Mouse (Mus musculus) thymus, adult 2 months (tissue): ENCODE measurements around the gene Dpy19l3. TPM values are rescaled to one million over a fixed set of nuclear protein-coding genes. Genes with fewer than 3 reads are reported as not detected.

ENCODE experiments used
- DNase-seq: peaks from one replicate; pipeline ENCODE4 v3.0.0; 2021
- H3K27ac ChIP-seq: fragments of 200-500 bp; 2 replicates; pipeline ENCODE4 v1.5.1; 2012; ENCODE audit warnings: low read length, control low read depth; ENCODE audit not compliant: control insufficient read depth, insufficient read depth
- H3K27me3 ChIP-seq: fragments of 200-500 bp; 2 replicates; pipeline ENCODE4 v1.6.1; 2012; ENCODE audit warnings: mild to moderate bottlenecking, low read length, moderate library complexity, mixed read lengths; ENCODE audit not compliant: control insufficient read depth, insufficient read depth
- H3K36me3 ChIP-seq: fragments of 200-500 bp; 2 replicates; pipeline ENCODE4 v1.6.1; 2012; ENCODE audit warnings: mild to moderate bottlenecking, low read length, moderate library complexity; ENCODE audit not compliant: control insufficient read depth, insufficient read depth
- H3K4me1 ChIP-seq: fragments of 200-500 bp; replicated peaks from 2 replicates; pipeline ENCODE4 v1.6.1; 2012; ENCODE audit warnings: low read length; ENCODE audit not compliant: control insufficient read depth, insufficient read depth
- H3K4me3 ChIP-seq: fragments of 200-500 bp; 2 replicates; pipeline ENCODE4 v1.5.1; 2012; ENCODE audit warnings: mild to moderate bottlenecking, low read length, control low read depth, moderate library complexity; ENCODE audit not compliant: control insufficient read depth, insufficient read depth
- CTCF ChIP-seq: fragments of 200-500 bp; IDR thresholded peaks from 2 replicates; pipeline ENCODE4 v1.5.1; 2012; ENCODE audit warnings: mild to moderate bottlenecking, control low read depth, low read length, moderate library complexity, borderline replicate concordance; ENCODE audit not compliant: control insufficient read depth, poor library complexity, insufficient read depth; ENCODE audit errors: extremely low read depth
- POLR2A ChIP-seq: fragments of 200-500 bp; IDR thresholded peaks from 2 replicates; pipeline ENCODE4 v1.6.1; 2012; ENCODE audit warnings: mild to moderate bottlenecking, low read length, control low read depth, moderate library complexity; ENCODE audit not compliant: control insufficient read depth, poor library complexity, insufficient read depth; ENCODE audit errors: extremely low read depth
- WGBS: fragments of 180-500 bp; shearing (Covaris S2); methylation state at CpG from one replicate; pipeline ENCODE4 v1.1.7; 2018; 5-methylcytosine and 5-hydroxymethylcytosine counted together
- polyA plus RNA-seq: library from polyadenylated mRNA; depleted of rRNA; stranded (reverse); fragments of >200 nt; gene quantifications from 2 replicates; pipeline ENCODE4 v1.2.3, GENCODE M21; 2012

Gene Dpy19l3
- polyA plus RNA-seq, 1 experiment, result 30.5 TPM

DNA sequence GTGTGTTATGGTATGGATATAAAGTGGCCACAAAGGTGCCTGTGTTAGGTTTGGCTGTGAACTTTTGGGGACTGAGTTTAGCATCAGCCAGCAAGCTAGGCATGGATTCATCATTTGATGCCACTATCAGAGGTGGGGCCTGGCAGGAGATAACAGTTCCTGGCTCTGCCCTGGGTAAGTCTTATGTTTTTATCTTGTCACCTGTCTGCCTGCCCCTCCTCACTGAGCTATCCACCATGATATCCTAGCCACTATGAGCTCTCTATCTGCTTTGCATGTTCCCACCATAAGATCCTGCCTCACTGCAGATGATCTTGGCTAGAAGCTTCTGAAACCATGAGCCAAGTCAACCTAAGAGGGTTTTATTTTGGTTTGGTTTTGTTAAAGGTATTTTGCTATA, 16.9 kb upstream of the Dpy19l3 start:
- Histone ChIP-seq H3K36me3 (peaks cover 21% of the 10 kb centered on the region), H3K27ac (no peak overlapping the region), H3K27me3 (no peaks in the 10 kb centered on the region), H3K4me1 (no peaks in the 10 kb centered on the region), H3K4me3 (no peak overlapping the region)
- TF ChIP-seq POLR2A (no peak), CTCF (no peak)
- DNase-seq, result no peak

DNA sequence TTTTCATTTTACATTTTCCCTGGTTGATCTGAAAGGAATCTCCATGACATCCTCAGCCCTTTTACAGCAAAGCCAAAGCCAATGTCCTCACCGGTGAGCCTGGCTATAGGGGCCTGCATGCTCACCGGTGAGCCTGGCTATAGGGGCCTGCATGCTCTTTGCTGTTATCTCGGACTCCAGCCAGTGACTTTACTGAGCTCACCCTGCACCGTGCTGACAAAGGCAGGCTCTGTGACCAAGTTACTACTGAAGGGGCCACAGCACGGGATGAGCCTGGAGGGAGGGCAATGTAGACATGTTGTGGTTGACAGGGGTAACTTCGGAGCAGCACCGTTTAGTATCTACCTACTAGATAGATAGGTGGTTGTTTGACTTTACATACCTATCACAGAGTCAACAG, 15.9 kb upstream of the Dpy19l3 start:
- no peak for TF ChIP-seq POLR2A
- TF ChIP-seq CTCF, result no peak
- WGBS, result 92% methylated on average over 7 of the region's 7 CpGs
- no peaks in the 10 kb centered on the region for H3K4me1 ChIP-seq
- H3K27ac ChIP-seq, result no peak overlapping the region
- no peaks in the 10 kb centered on the region for H3K27me3 ChIP-seq
- DNase-seq, result no peak
- H3K36me3 ChIP-seq, result peaks cover 16% of the 10 kb centered on the region
- no peak overlapping the region for H3K4me3 ChIP-seq

DNA sequence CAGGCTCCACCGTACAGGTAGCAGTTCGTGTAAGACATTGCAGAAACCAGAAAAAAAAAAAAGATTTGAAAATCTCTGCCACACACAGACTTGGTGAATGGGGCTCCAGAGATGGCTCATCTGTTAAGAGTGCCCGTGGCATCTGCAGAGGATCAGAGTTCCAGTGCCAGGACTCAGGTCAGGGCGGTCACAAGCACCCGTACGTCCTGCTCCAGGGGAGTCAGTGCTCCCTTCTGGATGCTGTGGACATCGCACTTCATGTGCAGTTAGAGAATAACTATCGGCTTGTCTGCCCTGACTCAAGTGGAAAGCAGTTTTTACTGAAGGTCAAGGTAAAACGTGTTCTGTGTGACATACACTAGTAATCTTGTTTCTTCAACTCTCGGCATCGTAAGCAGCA, 10.2 kb upstream of the Dpy19l3 start:
- no peaks in the 10 kb centered on the region for H3K27me3 ChIP-seq
- H3K36me3 ChIP-seq, result no peaks in the 10 kb centered on the region
- DNase-seq, result no peak
- WGBS, result 94% methylated on average over 11 of the region's 11 CpGs
- TF ChIP-seq CTCF (no peak), POLR2A (no peak)
- H3K27ac ChIP-seq, result no peak overlapping the region
- H3K4me3 ChIP-seq, result no peak overlapping the region
- H3K4me1 ChIP-seq, result no peaks in the 10 kb centered on the region

DNA sequence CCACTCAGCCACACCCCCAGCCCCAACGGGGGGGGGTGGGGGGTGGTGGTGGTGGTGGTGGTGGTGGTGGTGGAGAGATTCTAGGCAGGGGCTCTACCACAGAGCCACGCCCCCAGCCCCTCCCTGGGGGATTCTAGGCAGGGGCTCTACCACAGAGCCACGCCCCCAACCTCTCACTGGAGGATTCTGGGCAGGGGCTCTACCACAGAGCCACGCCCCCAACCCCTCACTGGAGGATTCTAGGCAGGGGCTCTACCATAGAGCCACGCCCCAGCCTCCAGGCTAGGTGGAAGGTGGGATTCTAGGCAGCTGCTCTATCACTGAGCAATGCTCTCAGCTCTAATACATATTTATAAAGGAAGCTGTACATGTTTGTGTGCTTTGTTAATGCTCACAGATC, 7.5 kb upstream of the Dpy19l3 start:
- 74% methylated on average over 5 of the region's 5 CpGs for WGBS
- Histone ChIP-seq H3K36me3 (no peaks in the 10 kb centered on the region), H3K4me1 (no peaks in the 10 kb centered on the region), H3K4me3 (no peak overlapping the region), H3K27ac (no peak overlapping the region), H3K27me3 (no peaks in the 10 kb centered on the region)
- TF ChIP-seq POLR2A, result no peak
- no peak for TF ChIP-seq CTCF
- no peak for DNase-seq

DNA sequence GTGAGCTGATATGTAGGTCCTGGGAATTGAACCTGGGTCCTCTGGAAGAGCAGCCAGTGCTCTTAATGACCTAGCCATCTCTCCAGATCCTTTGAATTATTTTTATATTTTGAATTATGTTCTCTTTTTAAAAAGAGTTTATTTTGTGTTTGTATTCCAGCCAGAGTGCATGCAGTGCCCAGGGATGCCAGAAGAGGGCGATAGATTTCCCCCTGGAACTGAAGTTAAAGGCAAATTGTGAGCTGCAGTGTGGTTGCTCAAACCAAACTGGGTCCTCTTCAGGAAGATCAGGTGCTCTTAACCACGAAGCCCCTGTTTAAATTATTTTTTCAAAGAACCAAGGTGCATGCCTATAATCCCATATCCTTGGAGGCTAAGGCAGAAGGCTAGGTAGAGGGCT, 5.3 kb upstream of the Dpy19l3 start:
- H3K27me3 ChIP-seq, result no peaks in the 10 kb centered on the region
- H3K4me3 ChIP-seq, result no peak overlapping the region
- no peak overlapping the region for H3K27ac ChIP-seq
- WGBS, result 49% methylated on average over 2 of the region's 2 CpGs
- no peak for TF ChIP-seq CTCF
- TF ChIP-seq POLR2A, result no peak
- H3K4me1 ChIP-seq, result peaks cover 4% of the 10 kb centered on the region
- no peaks in the 10 kb centered on the region for H3K36me3 ChIP-seq
- DNase-seq, result peak; percentile 39

DNA sequence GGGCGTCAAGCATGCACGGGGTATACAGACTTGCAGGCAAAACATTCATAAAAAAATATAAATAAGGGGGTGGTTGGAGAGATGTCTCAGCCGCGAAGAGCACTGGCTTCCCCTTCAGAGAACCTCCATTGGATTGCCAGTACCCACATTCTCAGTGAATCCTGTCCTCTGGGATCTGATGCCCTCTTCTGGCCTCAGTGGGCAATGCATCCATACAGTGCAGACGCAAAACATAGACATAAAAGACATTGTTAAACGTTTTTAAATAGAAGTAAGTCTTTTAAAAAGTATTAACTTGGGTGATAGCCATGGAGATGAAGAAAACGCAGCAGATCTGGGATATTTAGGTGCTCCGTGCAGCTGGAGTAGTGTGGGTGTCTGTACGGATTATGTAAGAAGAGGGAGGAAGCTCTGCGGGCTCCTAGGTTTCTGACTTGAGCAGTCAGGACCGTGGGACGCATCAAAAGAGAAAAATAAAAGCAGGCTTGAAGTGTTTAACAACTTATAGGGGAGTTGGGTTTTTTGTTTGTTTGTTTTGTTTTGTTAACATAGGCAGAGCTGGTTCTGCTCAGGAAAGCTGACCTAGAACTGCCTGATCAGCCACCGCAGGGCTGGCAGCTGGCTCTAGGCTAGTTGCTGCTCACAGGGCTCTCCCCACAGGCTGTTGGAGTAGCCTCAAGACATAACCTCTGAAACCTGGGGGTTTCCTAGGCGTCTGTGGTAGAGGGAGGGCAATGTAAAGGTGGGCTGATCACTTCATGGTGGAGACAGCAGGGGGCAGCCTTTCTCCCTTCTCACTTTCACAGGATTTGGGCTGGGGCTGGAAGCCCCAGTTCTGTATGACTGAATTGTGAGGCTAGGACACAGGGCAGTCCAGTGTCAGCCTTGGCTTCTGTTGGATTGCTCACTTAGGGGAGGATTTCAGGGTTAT, 2.5 kb upstream of the Dpy19l3 start:
- Histone ChIP-seq H3K27me3 (no peaks in the 10 kb centered on the region), H3K36me3 (no peaks in the 10 kb centered on the region), H3K4me3 (no peak overlapping the region), H3K4me1 (peaks cover 7% of the 10 kb centered on the region), H3K27ac (no peak overlapping the region)
- WGBS, result 62% methylated on average over 14 of the region's 14 CpGs
- DNase-seq, result peak; percentile 42
- TF ChIP-seq POLR2A, result no peak
- no peak for TF ChIP-seq CTCF

DNA sequence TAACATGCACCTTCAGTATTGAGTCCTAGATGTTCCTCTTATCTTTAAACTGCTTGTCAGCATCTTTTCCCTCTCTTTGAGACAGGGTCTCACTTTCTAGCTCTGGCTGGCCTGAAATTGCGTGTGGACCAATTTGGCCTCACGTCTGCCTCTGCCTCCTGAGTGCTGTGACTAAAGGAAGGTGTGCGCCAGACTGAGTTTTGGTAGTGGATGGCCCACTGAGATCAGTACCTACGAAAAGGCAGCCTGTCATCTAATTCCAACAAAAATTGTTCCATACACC, 573 bp upstream of the Dpy19l3 start:
- peaks cover 7% of the 10 kb centered on the region for H3K4me1 ChIP-seq
- TF ChIP-seq POLR2A (no peak), CTCF (no peak)
- no peak for DNase-seq
- H3K27ac ChIP-seq, result peak overlapping the region; percentile 83
- peak overlapping the region; percentile 47 for H3K4me3 ChIP-seq
- no peaks in the 10 kb centered on the region for H3K36me3 ChIP-seq
- H3K27me3 ChIP-seq, result no peaks in the 10 kb centered on the region
- 89% methylated on average over 4 of the region's 4 CpGs for WGBS
